Mouse (Mus musculus) forebrain, embryonic 13.5 days (tissue): ENCODE measurements around the gene Pepd. TPM values are rescaled to one million over a fixed set of nuclear protein-coding genes. Genes with fewer than 3 reads are reported as not detected.
A peak's percentile ranks its signal among the peaks of the same experiment; 100 is the strongest.

Experiments
- ATAC-seq: fragments of 200-750 bp; cut with Nextera tagmentation; 2 replicates; pipeline ENCODE4 v1.8.0; 2017
- H3K27ac ChIP-seq: fragments of 300-500 bp; sonication (generic); 2 replicates; pipeline ENCODE4 v1.5.1; 2015; ENCODE audit warnings: inconsistent platforms, mild to moderate bottlenecking, moderate library complexity
- H3K27me3 ChIP-seq: fragments of 300-500 bp; sonication (generic); 2 replicates; pipeline ENCODE4 v1.6.1; 2015; ENCODE audit warnings: mild to moderate bottlenecking, inconsistent platforms
- H3K36me3 ChIP-seq: fragments of 300-500 bp; sonication (generic); 2 replicates; pipeline ENCODE4 v1.6.1; 2015; ENCODE audit warnings: mild to moderate bottlenecking, inconsistent platforms; ENCODE audit not compliant: poor library complexity, severe bottlenecking
- H3K4me1 ChIP-seq: fragments of 300-500 bp; sonication (generic); 2 replicates; pipeline ENCODE4 v1.6.1; 2015; ENCODE audit warnings: inconsistent platforms
- H3K4me2 ChIP-seq: fragments of 300-500 bp; sonication (generic); 2 replicates; pipeline ENCODE4 v1.6.1; 2015; ENCODE audit warnings: inconsistent platforms, mild to moderate bottlenecking, moderate library complexity
- H3K4me3 ChIP-seq: fragments of 300-500 bp; sonication (generic); 2 replicates; pipeline ENCODE4 v1.5.1; 2015; ENCODE audit warnings: mild to moderate bottlenecking, inconsistent platforms
- H3K9ac ChIP-seq: fragments of 300-500 bp; sonication (generic); 2 replicates; pipeline ENCODE4 v1.6.1; 2015; ENCODE audit warnings: mild to moderate bottlenecking, inconsistent platforms
- H3K9me3 ChIP-seq: fragments of 300-500 bp; sonication (generic); replicated peaks from 2 replicates; pipeline ENCODE4 v1.6.1; 2016; ENCODE audit warnings: inconsistent platforms
- WGBS: fragments of 180-500 bp; shearing (Covaris S2); methylation state at CpG from one replicate; pipeline ENCODE4 v1.1.7; 2015; 5-methylcytosine and 5-hydroxymethylcytosine counted together
- microRNA-seq: library from miRNA; unstranded; fragments of <30 nt; microRNA quantifications from one replicate; pipeline ENCODE4, GENCODE M21; 2016
- polyA plus RNA-seq: library from polyadenylated mRNA; unstranded; fragments of >200 nt; fragmentation: Nextera tagmentation; extraction: Ambion mirVana; gene quantifications from 2 replicates; pipeline ENCODE4 v1.2.1, GENCODE M21; 2015

The Pepd gene
- polyA plus RNA-seq, 1 experiment from 2014 or later: 46.5 TPM

- Histone ChIP-seq H3K27me3 (no peaks in the 10 kb centered on the region), H3K4me1 (0 out of 2 replicates have a peak, but pooled peaks cover 3% of the 10 kb centered on the region), H3K27ac (no peak overlapping the region), H3K4me3 (no peak overlapping the region), H3K36me3 (no peaks in the 10 kb centered on the region), H3K9me3 (no peaks in the 10 kb centered on the region), H3K4me2 (no peak overlapping the region), H3K9ac (no peak overlapping the region)
- 40% methylated on average over 5 of the region's 5 CpGs for WGBS
- no peak for ATAC-seq
Observed at GRCm38 (mm10) chr7:35076645-35077044, 164.5 kb downstream of the Pepd start.

GRCm38 (mm10) chr7:35080843-35081338 is 168.7 kb downstream of the Pepd start:
- Histone ChIP-seq H3K36me3 (no peaks in the 10 kb centered on the region), H3K27ac (no peak overlapping the region; the same call in 1 of the 2 replicates), H3K27me3 (0 out of 2 replicates have a peak, but pooled peaks cover 4% of the 10 kb centered on the region), H3K9me3 (no peaks in the 10 kb centered on the region), H3K4me3 (no peak overlapping the region), H3K4me1 (peaks cover 7% of the 10 kb centered on the region), H3K9ac (no peak overlapping the region), H3K4me2 (no peak overlapping the region)
- WGBS: 51% methylated on average over 10 of the region's 10 CpGs
- no peak for ATAC-seq

GRCm38 (mm10) chr7:35081406-35082104 is 169.4 kb downstream of the Pepd start:
- Histone ChIP-seq H3K9ac (no peak overlapping the region), H3K27ac (no peak overlapping the region), H3K36me3 (no peaks in the 10 kb centered on the region), H3K27me3 (0 out of 2 replicates have a peak, but pooled peaks cover 4% of the 10 kb centered on the region), H3K9me3 (no peaks in the 10 kb centered on the region), H3K4me3 (no peak overlapping the region), H3K4me1 (peaks cover 14% of the 10 kb centered on the region), H3K4me2 (no peak overlapping the region)
- ATAC-seq: no peak
- 75% methylated on average over 9 of the region's 9 CpGs for WGBS

- WGBS: 82% methylated on average over 12 of the region's 12 CpGs
- Histone ChIP-seq H3K27ac (no peak overlapping the region), H3K9ac (no peak overlapping the region)
Observed at GRCm38 (mm10) chr7:35084565-35085360, 172.6 kb downstream of the Pepd start.

GRCm38 (mm10) chr7:35086271-35086861 is 174.2 kb downstream of the Pepd start:
- peak overlapping the region; percentile 23 for H3K4me3 ChIP-seq
- H3K4me2 ChIP-seq: peak overlapping the region; percentile 57
- 0 out of 2 replicates have a peak overlapping the region, but pooled peaks have one; percentile 8 for H3K9ac ChIP-seq
- 1% methylated on average over 21 of the region's 21 CpGs for WGBS
- H3K36me3 ChIP-seq: no peaks in the 10 kb centered on the region
- H3K27ac ChIP-seq: peak overlapping the region; percentile 14; the same call in 1 of the 2 replicates
- H3K4me1 ChIP-seq: peaks cover 20% of the 10 kb centered on the region
- no peaks in the 10 kb centered on the region for H3K9me3 ChIP-seq
- 0 out of 2 replicates have a peak, but pooled peaks cover 4% of the 10 kb centered on the region for H3K27me3 ChIP-seq
- peak; percentile 83 for ATAC-seq

More at GRCm38 (mm10) chr7:35084565-35085360, 172.6 kb downstream of the Pepd start:
- H3K9me3 ChIP-seq: no peaks in the 10 kb centered on the region
- ATAC-seq: no peak
- H3K36me3 ChIP-seq: no peaks in the 10 kb centered on the region
- no peak overlapping the region for H3K4me2 ChIP-seq
- peaks cover 23% of the 10 kb centered on the region for H3K4me1 ChIP-seq
- H3K27me3 ChIP-seq: 0 out of 2 replicates have a peak, but pooled peaks cover 4% of the 10 kb centered on the region
- H3K4me3 ChIP-seq: no peak overlapping the region

GRCm38 (mm10) chr7:35090550-35090949 is 178.4 kb downstream of the Pepd start:
- Histone ChIP-seq H3K9me3 (no peaks in the 10 kb centered on the region), H3K27ac (no peak overlapping the region), H3K27me3 (no peaks in the 10 kb centered on the region), H3K4me2 (no peak overlapping the region), H3K4me1 (peaks cover 17% of the 10 kb centered on the region), H3K4me3 (no peak overlapping the region), H3K36me3 (no peaks in the 10 kb centered on the region), H3K9ac (no peak overlapping the region)
- WGBS: 88% methylated on average over 5 of the region's 5 CpGs
- ATAC-seq: no peak

Small RNA genes lying within 50 kb of the gene (microRNA-seq; reads per million reads assigned to microRNA genes)
- gene Gm25033: not detected

Other genes starting within 250 kb of the Pepd start
- gene Chst8, start 99.7 kb upstream of the Pepd start, polyA plus RNA-seq: 9.7 and 16.4 TPM in 2 replicates
- gene Cebpg, start 144.2 kb downstream of the Pepd start, polyA plus RNA-seq: 60.8 and 61.7 TPM in 2 replicates
- 0.24 and 0.35 TPM in 2 replicates for gene Cebpa, start 206.9 kb downstream of the Pepd start, polyA plus RNA-seq